Mouse (Mus musculus): Measurements from ENCODE around the gene Samd4b.

DNA sequence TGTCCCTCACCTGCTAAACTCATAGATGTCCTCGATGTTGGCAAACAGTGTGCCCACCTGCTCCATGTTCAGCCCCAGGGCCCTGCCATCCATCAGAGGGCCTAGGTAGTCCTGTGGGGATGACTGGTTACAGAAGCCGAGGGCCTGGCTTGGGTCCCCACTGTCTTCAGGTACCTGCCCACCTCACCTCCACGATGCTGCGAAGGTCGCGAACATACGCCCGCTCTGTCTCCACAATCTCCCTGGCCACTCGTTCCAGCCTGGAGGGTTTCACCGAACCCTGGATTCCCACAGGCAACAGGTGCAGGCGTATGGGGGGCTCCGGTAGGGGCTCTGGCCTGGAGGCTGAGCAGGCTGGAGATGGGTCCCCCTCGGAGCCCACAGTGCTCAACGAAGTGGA is 227.9 kb downstream of the Samd4b start:
- TF ChIP-seq CTCF (IDR thresholded peaks at IDR 0.05; ENCODE audit: low read depth): no peak
- no peak for TF ChIP-seq EP300 (IDR thresholded peaks at IDR 0.05; ENCODE audit: low read depth)
